Mouse (Mus musculus) liver, embryonic 14 days (tissue): ENCODE measurements around the gene Dhx36. TPM values are rescaled to one million over a fixed set of nuclear protein-coding genes. Genes with fewer than 3 reads are reported as not detected.

Experiments
- polyA plus RNA-seq: library from polyadenylated mRNA; depleted of rRNA; stranded (reverse); fragments of >200 nt; gene quantifications from 2 replicates; pipeline ENCODE4 v1.2.3, GENCODE M21; 2012; rRNA removed

The Dhx36 gene
- polyA plus RNA-seq = 9.7 and 10.4 TPM in 2 replicates

GRCm38 (mm10) chr3:62506488-62507205, at the start of gene Dhx36:
Dhx36 (minus strand) TSS chr3:62507004.

Other genes starting within 250 kb of the Dhx36 start
- 0.12 and 0.17 TPM in 2 replicates for gene Arhgef26, start 168.7 kb downstream of the Dhx36 start, polyA plus RNA-seq
- gene Gpr149, start 98.1 kb upstream of the Dhx36 start, polyA plus RNA-seq = not detected in 2 replicates